Mouse (Mus musculus) liver, postnatal 0 days (tissue): ENCODE results near the gene Bcar3.

Experiments used
- CTCF ChIP-seq: sonication (generic); IDR thresholded peaks from 2 replicates; pipeline ENCODE4 v1.5.1; 2016; ENCODE audit warnings: antibody characterized with exemption, low read depth
- EP300 ChIP-seq: IDR thresholded peaks from 2 replicates; pipeline ENCODE4 v1.6.1; 2016; ENCODE audit warnings: antibody characterized with exemption, low read depth, mild to moderate bottlenecking

DNA sequence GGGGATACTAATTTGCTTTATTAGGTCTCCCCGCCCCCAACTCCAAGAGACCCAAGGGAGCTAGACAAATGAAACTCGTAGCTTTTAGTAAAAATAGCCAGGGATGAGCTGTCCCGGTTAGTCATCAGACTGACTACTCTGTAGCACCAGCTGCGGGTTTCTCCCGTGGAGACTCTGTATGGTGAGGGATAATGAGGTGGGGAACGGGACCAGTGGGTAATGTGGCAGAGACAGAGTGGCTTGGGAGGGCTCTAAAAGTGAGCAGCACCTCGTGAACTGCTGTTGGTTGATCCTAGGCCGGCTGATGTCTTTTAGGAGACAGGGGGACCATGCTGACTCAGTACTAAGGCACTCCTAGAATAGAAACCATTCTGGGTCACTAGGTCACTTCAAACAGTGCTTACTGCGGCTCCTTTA is 49.5 kb downstream of the Bcar3 start:
- no peak for TF ChIP-seq CTCF
- no peak for TF ChIP-seq EP300
